Mouse (Mus musculus): ENCODE measurements at regions not wholly inside any gene's neighbourhood (a gene's known extent, or its start where the extent isn't known, plus 50 kb on each side); places are given as distances from the start of the nearest gene placed in this dataset.

- TF ChIP-seq CTCF (IDR thresholded peaks at IDR 0.05): no peak
- no peak for TF ChIP-seq EP300 (IDR thresholded peaks at IDR 0.05)
Observed at GRCm38 (mm10) chr6:145303641-145304070, 53.6 kb upstream of the Kras start.
